Mouse (Mus musculus) spleen, adult 2 months (tissue): ENCODE data around the gene Eml2. TPM values are rescaled to one million over a fixed set of nuclear protein-coding genes. Genes with fewer than 3 reads are reported as not detected.

Source experiments
- DNase-seq, 2 experiments: peaks; one replicate each; pipeline versions ENCODE4 v3.0.0 to v3.0.0-alpha.2; 2012 to 2021; ENCODE audit warnings: low spot score in 2 of 2, low read depth in 1 of 2
- H3K27ac ChIP-seq: fragments of 200-500 bp; 2 replicates; pipeline ENCODE4 v1.5.1; 2012; ENCODE audit warnings: low read length, inconsistent platforms; ENCODE audit not compliant: insufficient read depth
- H3K27me3 ChIP-seq: fragments of 200-500 bp; 2 replicates; pipeline ENCODE4 v1.6.1; 2012; ENCODE audit warnings: mild to moderate bottlenecking, moderate library complexity, low read length, inconsistent platforms; ENCODE audit not compliant: control insufficient read depth, insufficient read depth
- H3K36me3 ChIP-seq: fragments of 200-500 bp; 2 replicates; pipeline ENCODE4 v1.6.1; 2012; ENCODE audit warnings: mild to moderate bottlenecking, low read length, inconsistent platforms; ENCODE audit not compliant: control insufficient read depth, insufficient read depth
- H3K4me1 ChIP-seq: fragments of 200-500 bp; 2 replicates; pipeline ENCODE4 v1.6.1; 2011; ENCODE audit warnings: inconsistent platforms; ENCODE audit not compliant: control insufficient read depth, insufficient read depth, insufficient read length
- H3K4me3 ChIP-seq: fragments of 200-500 bp; 2 replicates; pipeline ENCODE4 v1.5.1; 2011; ENCODE audit warnings: mild to moderate bottlenecking, inconsistent platforms; ENCODE audit not compliant: insufficient read depth, insufficient read length; ENCODE audit errors: extremely low read depth
- CTCF ChIP-seq: fragments of 200-500 bp; IDR thresholded peaks from 2 replicates; pipeline ENCODE4 v1.5.1; 2011; ENCODE audit warnings: mild to moderate bottlenecking, inconsistent platforms; ENCODE audit not compliant: insufficient read depth, insufficient read length, insufficient replicate concordance; ENCODE audit errors: extremely low read depth
- POLR2A ChIP-seq: fragments of 200-500 bp; IDR thresholded peaks from 2 replicates; pipeline ENCODE4 v1.6.1; 2011; ENCODE audit warnings: low read depth, low read length, inconsistent platforms
- WGBS: fragments of 180-500 bp; shearing (Covaris S2); methylation state at CpG from one replicate; pipeline ENCODE4 v1.1.7; 2018; 5-methylcytosine and 5-hydroxymethylcytosine counted together
- polyA plus RNA-seq: library from polyadenylated mRNA; depleted of rRNA; stranded (reverse); fragments of >200 nt; gene quantifications from 2 replicates; pipeline ENCODE4 v1.2.3, GENCODE M21; 2012

Gene Eml2
- polyA plus RNA-seq, 1 experiment, result 27.9 TPM

DNA sequence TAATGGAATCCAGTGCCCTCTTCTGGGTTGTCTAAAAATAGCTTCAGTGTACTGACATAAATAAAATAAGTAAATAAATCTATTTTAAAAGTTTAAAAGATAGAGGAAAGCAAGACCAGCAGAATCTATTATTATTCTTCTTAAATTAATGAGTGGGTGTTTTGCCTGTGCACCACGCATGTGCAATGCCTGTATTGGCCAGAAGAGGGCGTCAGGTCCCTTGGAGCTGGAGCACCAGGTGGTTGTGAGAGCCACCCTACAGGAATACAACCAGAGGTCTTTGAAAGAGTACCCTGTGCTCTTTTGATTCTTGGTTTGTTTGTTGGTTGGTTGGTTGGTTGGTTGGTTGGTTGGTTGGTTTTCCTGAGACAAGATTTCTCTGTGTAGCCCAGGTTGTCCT is 21.8 kb downstream of the Eml2 start:
- TF ChIP-seq POLR2A (no peak), CTCF (peak; percentile 59; the same call in 1 of the 2 replicates)
- no peak for DNase-seq
- H3K27ac ChIP-seq, result no peak overlapping the region
- H3K4me3 ChIP-seq, result no peak overlapping the region
- 45% methylated on average over 2 of the region's 2 CpGs for WGBS
- H3K36me3 ChIP-seq, result peaks cover 3% of the 10 kb centered on the region; the same call in 1 of the 2 replicates
- H3K27me3 ChIP-seq, result no peaks in the 10 kb centered on the region
- H3K4me1 ChIP-seq, result no peaks in the 10 kb centered on the region

DNA sequence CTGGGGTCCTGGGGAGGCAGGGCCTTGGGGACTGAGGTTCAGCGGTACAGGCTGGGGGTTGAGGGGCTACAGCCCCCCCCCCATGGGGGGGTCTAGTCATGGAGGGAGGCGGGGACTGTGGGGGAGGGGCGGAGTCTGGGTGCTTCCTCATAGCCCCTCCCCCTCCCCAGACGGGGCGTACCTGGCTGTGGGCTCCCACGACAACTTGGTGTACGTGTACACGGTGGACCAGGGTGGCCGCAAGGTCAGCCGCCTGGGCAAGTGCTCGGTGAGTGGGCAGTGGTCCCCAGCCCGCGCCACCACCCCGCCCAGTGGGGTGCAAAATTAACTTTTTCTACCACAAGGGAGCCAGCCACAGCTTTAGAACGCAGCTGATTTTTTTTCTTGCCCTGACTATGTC is 25.4 kb downstream of the Eml2 start:
- no peak for DNase-seq
- Histone ChIP-seq H3K27ac (no peak overlapping the region), H3K36me3 (no peaks in the 10 kb centered on the region; the same call in 1 of the 2 replicates), H3K27me3 (no peaks in the 10 kb centered on the region), H3K4me1 (no peaks in the 10 kb centered on the region), H3K4me3 (no peak overlapping the region)
- TF ChIP-seq POLR2A, result no peak
- no peak for TF ChIP-seq CTCF
- 86% methylated on average over 15 of the region's 15 CpGs for WGBS

DNA sequence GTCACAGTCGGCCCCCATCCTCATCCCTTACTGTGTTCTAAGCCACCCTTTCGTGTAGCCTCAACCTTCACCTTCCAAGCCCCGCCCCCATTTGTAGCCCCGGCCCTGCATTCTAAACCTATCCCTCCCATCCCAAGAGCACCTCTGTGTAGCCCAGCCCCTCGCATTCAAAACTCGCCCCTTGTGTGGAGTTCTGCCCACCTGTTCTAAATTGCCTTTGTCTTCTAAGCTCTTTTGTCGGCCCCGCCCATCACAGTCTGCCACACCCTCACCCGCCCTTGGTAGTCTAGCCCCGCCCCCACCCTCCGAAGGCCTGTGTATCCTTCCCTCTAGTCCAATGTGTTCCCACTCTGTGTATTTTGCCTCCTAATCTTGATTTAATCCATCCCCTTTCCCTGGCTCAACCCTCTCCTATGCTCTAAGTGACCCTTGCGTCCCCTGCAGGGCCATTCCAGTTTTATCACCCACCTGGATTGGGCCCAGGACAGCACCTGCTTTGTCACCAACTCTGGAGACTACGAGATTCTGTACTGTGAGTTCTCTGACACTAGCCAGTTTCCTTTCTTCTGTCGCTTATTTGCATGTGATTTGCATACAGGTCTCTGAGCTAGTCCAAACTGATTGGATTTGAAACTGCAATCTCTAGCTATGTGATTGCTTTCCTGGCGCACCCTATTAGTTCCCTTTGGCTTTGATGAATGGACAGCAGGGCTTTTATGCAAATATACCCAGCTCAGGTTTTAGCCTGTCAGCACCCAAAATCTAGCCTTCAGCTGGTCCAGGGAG is 26.0 kb downstream of the Eml2 start:
- Histone ChIP-seq H3K27ac (no peak overlapping the region), H3K4me1 (no peaks in the 10 kb centered on the region), H3K4me3 (no peak overlapping the region), H3K27me3 (no peaks in the 10 kb centered on the region), H3K36me3 (no peaks in the 10 kb centered on the region; the same call in 1 of the 2 replicates)
- no peak for DNase-seq
- 83% methylated on average over 15 of the region's 15 CpGs for WGBS
- TF ChIP-seq CTCF, result no peak
- TF ChIP-seq POLR2A, result no peak

DNA sequence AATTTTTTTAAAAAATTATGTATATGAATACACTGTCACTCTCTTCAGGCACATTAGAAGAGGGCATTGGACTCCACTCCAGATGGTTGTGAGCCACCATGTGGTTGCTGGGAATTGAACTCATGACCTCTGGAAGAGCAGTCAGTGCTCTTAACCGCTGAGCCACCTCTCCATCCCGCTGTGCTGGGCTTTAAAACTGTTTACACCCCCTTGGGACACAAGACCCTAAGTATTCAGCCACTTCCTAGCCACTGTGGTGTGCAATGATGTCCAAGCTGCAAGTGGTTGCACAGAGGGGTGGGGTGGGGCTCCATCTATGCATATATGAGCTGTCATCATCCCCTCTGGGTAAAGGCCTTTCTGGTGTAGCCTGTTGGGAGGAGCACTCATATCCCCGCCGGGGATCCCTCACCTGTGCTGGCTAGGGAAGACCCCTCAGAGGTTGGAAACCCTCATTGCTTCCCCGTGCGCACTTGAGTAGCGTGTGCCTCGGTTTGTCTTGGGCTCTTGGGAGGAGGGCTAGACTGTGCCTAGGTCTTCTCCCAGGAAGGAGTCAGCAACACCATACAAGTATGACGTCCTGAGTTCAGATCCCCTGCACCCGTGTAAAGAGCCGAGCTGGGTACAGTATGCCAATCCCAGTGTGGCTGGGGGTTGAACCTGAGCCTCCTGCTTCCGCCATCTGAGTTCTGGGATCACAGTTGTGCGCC is 32.1 kb downstream of the Eml2 start:
- Histone ChIP-seq H3K36me3 (no peaks in the 10 kb centered on the region), H3K4me3 (no peak overlapping the region), H3K27ac (no peak overlapping the region), H3K4me1 (no peaks in the 10 kb centered on the region), H3K27me3 (peaks cover 4% of the 10 kb centered on the region; the same call in 1 of the 2 replicates)
- no peak for DNase-seq
- 90% methylated on average over 13 of the region's 13 CpGs for WGBS
- no peak for TF ChIP-seq CTCF
- TF ChIP-seq POLR2A, result no peak

DNA sequence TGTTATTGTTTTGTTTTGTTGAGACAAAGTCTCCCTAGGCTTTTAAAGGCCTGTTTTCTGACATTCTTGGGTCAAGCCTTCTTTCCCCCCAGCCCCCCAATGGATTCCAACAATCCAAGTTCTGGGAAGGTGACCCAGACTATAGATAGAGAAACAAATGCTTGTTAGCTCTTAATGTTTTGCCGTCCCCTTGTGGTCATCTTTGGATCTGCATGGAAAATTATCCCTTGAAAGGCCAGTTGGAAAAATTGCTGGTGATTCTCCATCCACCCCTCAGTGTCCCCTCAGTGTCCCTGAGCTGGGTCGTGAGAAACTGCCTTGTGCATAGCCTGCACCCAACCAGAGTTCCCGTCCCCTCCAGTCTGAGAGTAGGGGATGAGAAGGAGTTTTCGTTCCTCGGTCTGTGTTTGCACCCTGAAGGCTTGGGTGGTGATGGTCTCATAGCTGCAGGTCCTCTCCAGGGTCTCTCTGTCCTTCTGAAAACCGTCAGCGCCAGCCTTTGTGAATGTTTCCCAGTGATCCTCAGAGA is 32.8 kb downstream of the Eml2 start:
- Histone ChIP-seq H3K36me3 (no peaks in the 10 kb centered on the region), H3K27ac (no peak overlapping the region), H3K4me1 (no peaks in the 10 kb centered on the region), H3K27me3 (peaks cover 4% of the 10 kb centered on the region; the same call in 1 of the 2 replicates), H3K4me3 (no peak overlapping the region)
- TF ChIP-seq POLR2A (no peak), CTCF (no peak)
- DNase-seq, result no peak
- 75% methylated on average over 7 of the region's 7 CpGs for WGBS

DNA sequence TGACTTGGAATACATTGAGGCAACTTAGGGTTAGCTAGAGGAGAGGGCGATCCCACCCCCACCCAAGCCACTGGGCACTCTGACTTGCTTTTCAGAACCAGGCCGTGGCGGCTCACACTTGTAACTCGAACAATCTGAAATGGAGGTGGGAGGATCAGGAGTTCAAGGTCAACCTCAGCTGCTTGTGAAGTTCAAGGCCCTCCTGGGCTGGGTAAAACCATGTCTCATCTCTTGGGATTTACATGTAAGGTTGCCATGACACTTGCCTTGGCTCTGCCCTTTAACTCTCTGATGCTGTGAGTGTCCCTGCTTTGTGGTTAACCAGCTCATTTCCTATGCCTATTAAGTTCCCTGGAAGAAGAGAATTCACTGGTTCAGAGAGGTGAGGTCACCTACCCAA is 33.3 kb downstream of the Eml2 start:
- 77% methylated on average over 4 of the region's 4 CpGs for WGBS
- DNase-seq, result no peak
- no peak overlapping the region for H3K4me3 ChIP-seq
- no peak for TF ChIP-seq POLR2A
- no peak for TF ChIP-seq CTCF
- no peak overlapping the region for H3K27ac ChIP-seq
- no peaks in the 10 kb centered on the region for H3K36me3 ChIP-seq
- no peaks in the 10 kb centered on the region for H3K4me1 ChIP-seq
- peaks cover 4% of the 10 kb centered on the region; the same call in 1 of the 2 replicates for H3K27me3 ChIP-seq

DNA sequence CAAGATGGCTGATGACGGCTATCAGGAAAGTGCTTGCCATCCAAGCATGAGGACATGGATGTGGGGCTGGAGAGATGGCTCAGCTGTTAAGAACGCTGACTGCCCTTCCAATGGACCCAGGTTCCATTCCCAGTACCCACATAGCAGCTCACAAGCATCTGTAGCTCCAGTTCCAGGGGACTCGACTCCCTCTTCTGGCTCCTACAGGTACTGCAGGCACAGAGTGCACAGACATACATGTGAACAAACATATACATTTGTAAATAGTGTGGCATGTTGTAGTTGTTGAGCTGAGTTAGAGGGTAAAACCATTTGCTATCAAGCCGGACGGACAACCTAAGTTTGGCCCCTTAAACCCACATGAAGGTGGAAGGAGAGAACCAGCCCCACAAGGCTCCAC is 33.8 kb downstream of the Eml2 start:
- WGBS, result 93% methylated on average over 5 of the region's 5 CpGs
- no peak overlapping the region for H3K27ac ChIP-seq
- TF ChIP-seq POLR2A, result no peak
- TF ChIP-seq CTCF, result no peak

More for the DNA sequence above, 33.8 kb downstream of the Eml2 start:
- no peaks in the 10 kb centered on the region for H3K4me1 ChIP-seq
- no peak for DNase-seq
- H3K36me3 ChIP-seq, result no peaks in the 10 kb centered on the region
- H3K27me3 ChIP-seq, result peaks cover 4% of the 10 kb centered on the region; the same call in 1 of the 2 replicates
- H3K4me3 ChIP-seq, result no peak overlapping the region
